Mouse (Mus musculus) lung, postnatal 36 days (tissue): ENCODE measurements around the gene Gsdma3.
"Not testable (repeated sequence)": the region's sequence is repeated elsewhere in the genome, so short reads cannot be mapped to it uniquely, and the experiment has no call there.

ENCODE experiments used
- DNase-seq: peaks from one replicate; pipeline ENCODE4 v3.0.0; 2022; ENCODE audit warnings: mixed read lengths

Gene Gsdma3

GRCm38 (mm10) chr11:98671857-98672256, 45.7 kb downstream of the Gsdma3 start:
- DNase-seq, result no peak

- DNase-seq, result no peak
Observed at GRCm38 (mm10) chr11:98672482-98672881, 46.3 kb downstream of the Gsdma3 start.

GRCm38 (mm10) chr11:98673136-98673535, 47.0 kb downstream of the Gsdma3 start:
- DNase-seq, result peak; percentile 72

- DNase-seq, result no peak
Observed at GRCm38 (mm10) chr11:98675829-98676363, 49.7 kb downstream of the Gsdma3 start.

DNA sequence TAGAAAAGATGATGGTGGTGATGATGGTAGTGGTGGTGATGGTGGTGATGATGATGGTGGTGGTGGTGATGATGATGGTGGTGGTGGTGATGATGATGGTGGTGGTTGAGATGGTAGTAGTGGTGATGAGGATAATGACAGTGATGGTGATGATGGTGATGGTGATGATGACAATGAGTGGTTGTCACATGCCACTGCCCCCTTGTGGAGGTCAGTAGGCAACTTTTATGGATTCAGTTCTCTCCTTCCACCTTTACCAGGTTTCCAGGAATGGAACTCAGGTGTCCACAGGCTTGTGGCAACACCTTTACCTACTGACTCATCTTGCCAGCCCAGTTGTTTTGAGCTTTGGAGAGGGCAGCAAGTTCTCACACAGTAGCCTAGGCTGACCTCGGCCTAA, 53.9 kb downstream of the Gsdma3 start:
- DNase-seq, result no peak

DNA sequence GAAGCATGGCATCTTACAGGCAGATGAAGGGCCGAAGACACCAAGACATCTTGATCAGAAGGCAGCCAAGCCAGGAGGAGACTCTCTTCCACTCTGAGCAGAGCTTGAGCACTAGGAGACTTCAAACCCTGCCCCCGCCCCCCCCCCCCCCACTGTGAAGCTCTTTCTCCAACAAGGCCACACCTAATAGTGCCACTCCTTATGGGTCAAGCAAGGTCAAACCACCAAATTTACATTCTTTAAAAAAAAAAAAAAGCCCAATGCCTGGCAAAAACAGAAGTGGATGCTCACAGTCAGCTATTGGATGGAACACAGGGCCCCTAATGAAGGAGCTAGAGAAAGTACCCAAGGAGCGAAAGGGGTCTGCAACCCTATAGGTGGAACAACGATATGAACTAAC, 54.4 kb downstream of the Gsdma3 start:
- DNase-seq, result not testable (repeated sequence)

DNA sequence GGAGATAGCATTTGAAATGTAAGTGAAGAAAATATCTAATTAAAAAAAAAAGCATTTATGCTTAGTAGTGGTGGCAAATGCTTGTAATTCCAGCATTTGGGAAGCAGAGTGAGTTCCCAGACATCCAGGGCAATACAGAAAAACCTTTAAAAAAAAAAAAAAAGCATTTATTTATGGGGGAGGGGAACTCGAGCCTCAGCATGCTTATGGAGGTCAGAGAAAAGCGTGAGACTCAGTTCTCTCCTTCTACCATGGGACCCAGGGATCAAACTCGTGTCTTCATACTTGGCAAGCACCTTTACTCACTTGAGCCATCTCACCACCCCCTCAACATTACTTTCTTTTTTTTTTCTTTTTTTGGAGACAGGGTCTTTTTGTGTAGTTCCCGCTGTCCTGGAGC, 55.0 kb downstream of the Gsdma3 start:
- DNase-seq, result no peak

DNA sequence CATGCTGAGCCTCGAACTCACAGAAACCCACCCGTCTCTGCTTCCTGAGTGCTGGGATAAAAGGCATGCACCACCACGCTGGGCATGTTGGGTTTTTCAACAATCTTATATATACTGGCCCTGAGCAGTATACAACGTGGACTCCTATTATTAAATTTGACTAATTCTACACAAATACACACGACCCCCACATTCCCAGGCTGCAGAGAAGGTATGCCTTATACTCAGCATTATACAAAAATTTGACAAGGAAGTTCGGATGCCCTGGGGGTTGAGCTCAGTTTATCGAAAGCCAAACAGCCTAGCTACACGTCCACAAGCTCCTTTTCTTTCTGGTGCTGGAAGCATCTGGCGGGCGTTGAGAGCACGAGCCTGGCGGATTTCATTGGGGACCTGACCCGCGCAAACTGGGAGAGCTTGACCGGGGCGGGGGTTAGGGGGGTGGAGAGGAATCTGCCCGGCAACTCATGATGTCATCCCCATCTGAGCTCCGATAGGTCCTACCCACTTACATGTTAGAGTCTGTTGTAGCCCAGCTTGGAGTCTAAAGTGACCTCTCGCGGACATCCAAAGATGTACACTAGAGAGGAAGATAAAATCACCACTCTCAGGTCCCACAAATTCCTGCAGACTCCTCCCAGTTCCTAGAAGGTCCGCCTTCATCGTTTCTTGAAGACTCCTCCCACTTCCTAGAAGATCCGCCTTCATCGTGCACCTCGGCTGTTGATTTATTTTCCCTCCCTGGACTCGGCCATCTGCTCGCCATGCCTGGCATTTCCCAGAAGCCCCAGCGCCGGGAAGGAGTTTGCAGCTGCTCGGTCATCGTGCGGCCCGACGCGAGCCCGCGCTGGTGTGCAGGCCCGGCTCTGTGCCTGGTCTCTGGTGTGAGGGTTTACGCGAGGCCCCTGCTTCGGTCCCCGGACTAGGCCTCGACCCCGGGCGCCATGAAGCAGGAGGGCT, 55.9 kb downstream of the Gsdma3 start, which contains the start of gene Psmd3:
Psmd3 (plus strand) TSS at position 769 of the 960 bp plus-strand sequence.
- DNase-seq, result peak; percentile 97

GRCm38 (mm10) chr11:98682811-98683210, 56.7 kb downstream of the Gsdma3 start:
- no peak for DNase-seq

GRCm38 (mm10) chr11:98685642-98686041, 59.5 kb downstream of the Gsdma3 start:
- no peak for DNase-seq

- no peak for DNase-seq
Observed at GRCm38 (mm10) chr11:98686976-98687375, 60.8 kb downstream of the Gsdma3 start.
